Comparison of ENCODE assay signal across 8 mouse cellular contexts in genomic region chrX:71628306-71628705, GRCm38 (mm10). TPM values are rescaled to one million over a fixed set of nuclear protein-coding genes. Genes with fewer than 3 reads are reported as not detected.
DNase-seq lines count a peak whose midpoint lies in the region; ATAC-seq and TF ChIP-seq lines count a peak whose summit lies in the region.
"Had no signal": no experiment of that assay in that cellular context is flagged by ENCODE, and none has a peak within 500 bp of the region (broad histone marks: within the 10 kb centered on the region; RNA-seq: fewer than 3 reads in every experiment).

No protein-coding gene starts in this region.

- H3K9me3 ChIP-seq in kidney, postnatal 0 days (replicated peaks; ENCODE audit: low read length), result no peaks in the 10 kb centered on the region
- no peaks in the 10 kb centered on the region for H3K9me3 ChIP-seq in kidney, embryonic 16.5 days (ENCODE audit: low read length)
- H3K9me3 ChIP-seq: midbrain, embryonic 12.5 days had no signal

- no peak overlapping the region for H3K4me2 ChIP-seq in kidney, postnatal 0 days (ENCODE audit: low read length)
- H3K4me2 ChIP-seq in kidney, embryonic 16.5 days (replicated peaks; ENCODE audit: low read depth, low read length), result no peak overlapping the region
- H3K4me2 ChIP-seq: midbrain, embryonic 12.5 days had no signal

- no peak for ATAC-seq in kidney, postnatal 0 days (replicated peaks; ENCODE audit: low FRiP score, low read depth)
- ATAC-seq in kidney, embryonic 16.5 days (ENCODE audit: low FRiP score, low TSS enrichment), result no peak

- peak; percentile 39 for DNase-seq in kidney, postnatal 0 days (ENCODE audit: low spot score)
- DNase-seq in MEL-GATA-1-ER (ENCODE audit: extremely low read depth, low read depth), result peak; percentile 30
- DNase-seq in adrenal gland, postnatal 36 days, result peak; percentile 38 to 56
- DNase-seq in frontal cortex, adult 2 months (ENCODE audit: extremely low spot score in 1 of 2, low spot score in 1 of 2), result peak; percentile 14 to 79
- DNase-seq in left cerebral cortex, postnatal 36 days (ENCODE audit: low spot score in 2 of 2), result peak; percentile 25 to 46
- peak; percentile 21 for DNase-seq in right cerebral cortex, postnatal 25 days

- WGBS in kidney, postnatal 0 days, result 12% methylated on average over 4 of the region's 4 CpGs
- 15% methylated on average over 4 of the region's 4 CpGs for WGBS in kidney, embryonic 16.5 days

- H3K27me3 ChIP-seq in kidney, postnatal 0 days (ENCODE audit: insufficient read depth, low read length), result no peaks in the 10 kb centered on the region
- H3K27me3 ChIP-seq in kidney, embryonic 16.5 days (ENCODE audit: insufficient read depth, low read length), result peaks cover 4% of the 10 kb centered on the region; the same call in 1 of the 2 replicates
- H3K27me3 ChIP-seq: midbrain, embryonic 12.5 days had no signal

- H3K27ac ChIP-seq in kidney, postnatal 0 days, result no peak overlapping the region
- H3K27ac ChIP-seq in kidney, embryonic 16.5 days (ENCODE audit: low read length), result no peak overlapping the region
- H3K27ac ChIP-seq: midbrain, embryonic 12.5 days had no signal

- peak; percentile 77 for TF ChIP-seq CTCF in kidney, postnatal 0 days (IDR thresholded peaks at IDR 0.05; ENCODE audit: low read depth)

- no peaks in the 10 kb centered on the region for H3K36me3 ChIP-seq in kidney, postnatal 0 days (ENCODE audit: insufficient read depth, low read length)
- H3K36me3 ChIP-seq in kidney, embryonic 16.5 days (ENCODE audit: insufficient read depth, low read length), result no peaks in the 10 kb centered on the region
- H3K36me3 ChIP-seq: midbrain, embryonic 12.5 days had no signal

- H3K9ac ChIP-seq in kidney, postnatal 0 days (ENCODE audit: low read depth, low read length), result no peak overlapping the region
- no peak overlapping the region for H3K9ac ChIP-seq in kidney, embryonic 16.5 days (replicated peaks; ENCODE audit: low read length)
- H3K9ac ChIP-seq: midbrain, embryonic 12.5 days had no signal

- intact Hi-C loops in left cerebral cortex, postnatal 36 days (cut with DNase I), result no loop called here

- no peaks in the 10 kb centered on the region for H3K4me1 ChIP-seq in kidney, postnatal 0 days (replicated peaks; ENCODE audit: insufficient read depth, low read length)
- H3K4me1 ChIP-seq in kidney, embryonic 16.5 days (ENCODE audit: insufficient read depth, low read length), result no peaks in the 10 kb centered on the region
- H3K4me1 ChIP-seq: midbrain, embryonic 12.5 days had no signal

- no peak overlapping the region for H3K4me3 ChIP-seq in kidney, postnatal 0 days (replicated peaks; ENCODE audit: low read depth, low read length)
- H3K4me3 ChIP-seq in kidney, embryonic 16.5 days (ENCODE audit: low read length), result no peak overlapping the region
- H3K4me3 ChIP-seq: midbrain, embryonic 12.5 days had no signal

RNA-seq across cellular contexts. Expression of gene Gpr50, which starts 35.2 kb away (rescaled TPM):
- polyA plus RNA-seq in kidney, postnatal 0 days (2015; fragmentation: Nextera tagmentation; extraction: Ambion mirVana), result 0.26 TPM in 1 of 2 replicates, not detected in the other
- polyA plus RNA-seq in kidney, embryonic 16.5 days (2015; fragmentation: Nextera tagmentation; extraction: Ambion mirVana), result 0.07 and 0.22 TPM in 2 replicates
- total RNA-seq in adrenal gland, postnatal 36 days (2021), result not detected
- polyA plus RNA-seq in frontal cortex, adult 2 months (2012; rRNA removed), result 0.88 and 1.9 TPM in 2 replicates
- total RNA-seq in left cerebral cortex, postnatal 36 days (2021), result under 1 TPM; 0.10 to 0.50 TPM
